12 mouse cellular contexts compared by ENCODE assay signal in genomic region chr11:76278960-76279852, GRCm38 (mm10). TPM values are rescaled to one million over a fixed set of nuclear protein-coding genes. Genes with fewer than 3 reads are reported as not detected.
A peak's percentile ranks its signal among the peaks of the same experiment; 100 is the strongest.
DNase-seq lines count a peak whose midpoint lies in the region; ATAC-seq and TF ChIP-seq lines count a peak whose summit lies in the region.
"Had no signal": no experiment of that assay in that cellular context is flagged by ENCODE, and none has a peak within 500 bp of the region (broad histone marks: within the 10 kb centered on the region; RNA-seq: fewer than 3 reads in every experiment).

No protein-coding gene starts in this region.

- TF ChIP-seq CTCF in liver, postnatal 0 days (IDR thresholded peaks at IDR 0.05; ENCODE audit: low read depth): no peak

- ATAC-seq in cerebellum, adult (ENCODE audit: insufficient number of reproducible peaks, low FRiP score, low TSS enrichment): peak; percentile 45; the same call in 1 of the 2 replicates
- ATAC-seq in midbrain, embryonic 15.5 days (replicated peaks): no peak
- ATAC-seq in limb, embryonic 12.5 days (ENCODE audit: insufficient number of reproducible peaks, insufficient read depth, low FRiP score, low TSS enrichment, low read depth): no peak
- no peak for ATAC-seq in liver, postnatal 0 days
- ATAC-seq: liver, embryonic 12.5 days had no signal

- no peaks in the 10 kb centered on the region for H3K27me3 ChIP-seq in midbrain, embryonic 10.5 days (ENCODE audit: low read depth, poor library complexity, severe bottlenecking)
- no peaks in the 10 kb centered on the region for H3K27me3 ChIP-seq in midbrain, embryonic 15.5 days (replicated peaks)
- no peaks in the 10 kb centered on the region for H3K27me3 ChIP-seq in limb, embryonic 12.5 days
- no peaks in the 10 kb centered on the region for H3K27me3 ChIP-seq in liver, postnatal 0 days (ENCODE audit: insufficient read depth, low read length)
- H3K27me3 ChIP-seq: liver, embryonic 12.5 days; midbrain, embryonic 12.5 days had no signal

- peaks cover 21% of the 10 kb centered on the region for H3K4me1 ChIP-seq in midbrain, embryonic 10.5 days
- peaks cover 7% of the 10 kb centered on the region for H3K4me1 ChIP-seq in midbrain, embryonic 15.5 days
- peaks cover 28% of the 10 kb centered on the region for H3K4me1 ChIP-seq in limb, embryonic 12.5 days (replicated peaks)
- no peaks in the 10 kb centered on the region for H3K4me1 ChIP-seq in liver, postnatal 0 days (ENCODE audit: insufficient read depth)
- H3K4me1 ChIP-seq: liver, embryonic 12.5 days had no signal

- TF ChIP-seq EP300 in liver, postnatal 0 days (IDR thresholded peaks at IDR 0.05; ENCODE audit: low read depth): no peak

- DNase-seq in cerebellum, adult 9-11 months: no peak
- no peak for DNase-seq in midbrain, embryonic 10.5 days (ENCODE audit: low spot score)
- DNase-seq in adrenal gland, postnatal 10 days: no peak
- DNase-seq in adrenal gland, postnatal 14 days: no peak
- no peak for DNase-seq in liver, postnatal 0 days
- DNase-seq: cerebellum, adult 9-10 months; thymus, postnatal 4 days had no signal

- no peak overlapping the region for H3K4me3 ChIP-seq in midbrain, embryonic 10.5 days
- H3K4me3 ChIP-seq in midbrain, embryonic 15.5 days: no peak overlapping the region
- H3K4me3 ChIP-seq in limb, embryonic 12.5 days (replicated peaks): no peak overlapping the region
- no peak overlapping the region for H3K4me3 ChIP-seq in liver, postnatal 0 days (ENCODE audit: low read depth, low read length)
- H3K4me3 ChIP-seq: liver, embryonic 12.5 days; midbrain, embryonic 12.5 days had no signal

- H3K27ac ChIP-seq in midbrain, embryonic 10.5 days (replicated peaks): peak overlapping the region; percentile 63
- H3K27ac ChIP-seq in midbrain, embryonic 15.5 days: no peak overlapping the region
- peak overlapping the region; percentile 72 for H3K27ac ChIP-seq in limb, embryonic 12.5 days
- H3K27ac ChIP-seq in liver, postnatal 0 days (ENCODE audit: low read depth): no peak overlapping the region
- H3K27ac ChIP-seq: liver, embryonic 12.5 days; midbrain, embryonic 12.5 days had no signal

- H3K9me3 ChIP-seq in midbrain, embryonic 10.5 days (replicated peaks): peaks cover 7% of the 10 kb centered on the region
- no peaks in the 10 kb centered on the region for H3K9me3 ChIP-seq in midbrain, embryonic 15.5 days
- no peaks in the 10 kb centered on the region for H3K9me3 ChIP-seq in limb, embryonic 12.5 days
- no peaks in the 10 kb centered on the region for H3K9me3 ChIP-seq in liver, postnatal 0 days (ENCODE audit: low read length)
- H3K9me3 ChIP-seq: liver, embryonic 12.5 days; midbrain, embryonic 12.5 days had no signal

- H3K9ac ChIP-seq in midbrain, embryonic 15.5 days: no peak overlapping the region
- no peak overlapping the region for H3K9ac ChIP-seq in limb, embryonic 12.5 days (replicated peaks)
- no peak overlapping the region for H3K9ac ChIP-seq in liver, postnatal 0 days (replicated peaks)
- H3K9ac ChIP-seq: liver, embryonic 12.5 days; midbrain, embryonic 12.5 days had no signal

- no peak overlapping the region for H3K4me2 ChIP-seq in midbrain, embryonic 15.5 days
- no peak overlapping the region for H3K4me2 ChIP-seq in limb, embryonic 12.5 days
- no peak overlapping the region for H3K4me2 ChIP-seq in liver, postnatal 0 days (ENCODE audit: low read depth, low read length)
- H3K4me2 ChIP-seq: liver, embryonic 12.5 days; midbrain, embryonic 12.5 days had no signal

- H3K36me3 ChIP-seq in midbrain, embryonic 10.5 days: peaks cover 34% of the 10 kb centered on the region
- no peaks in the 10 kb centered on the region for H3K36me3 ChIP-seq in midbrain, embryonic 15.5 days (replicated peaks)
- H3K36me3 ChIP-seq in limb, embryonic 12.5 days: peaks cover 16% of the 10 kb centered on the region
- no peaks in the 10 kb centered on the region for H3K36me3 ChIP-seq in liver, postnatal 0 days (replicated peaks; ENCODE audit: insufficient read depth, low read length)
- H3K36me3 ChIP-seq: liver, embryonic 12.5 days had no signal

- 63% methylated on average over 14 of the region's 14 CpGs for WGBS in midbrain, embryonic 10.5 days
- 50% methylated on average over 14 of the region's 14 CpGs for WGBS in midbrain, embryonic 15.5 days
- 51% methylated on average over 14 of the region's 14 CpGs for WGBS in limb, embryonic 12.5 days
- 75% methylated on average over 14 of the region's 14 CpGs for WGBS in liver, postnatal 0 days (ENCODE audit: insufficient replicate concordance)

RNA-seq across cellular contexts. Expression of gene Glod4, which starts 35.7 kb away (rescaled TPM):
- polyA plus RNA-seq in midbrain, embryonic 10.5 days (2016; fragmentation: Nextera tagmentation; extraction: Ambion mirVana): 130 and 135 TPM in 2 replicates
- polyA plus RNA-seq in midbrain, embryonic 15.5 days (2015; fragmentation: Nextera tagmentation; extraction: Ambion mirVana): 121 and 123 TPM in 2 replicates
- 125 and 136 TPM in 2 replicates for polyA plus RNA-seq in limb, embryonic 12.5 days (2016; fragmentation: Nextera tagmentation; extraction: Ambion mirVana)
- 10 to 100 TPM; 75.4 to 76.8 TPM for total RNA-seq in adrenal gland, postnatal 10 days (2021)
- total RNA-seq in adrenal gland, postnatal 14 days (2021): 75.2 and 79.0 TPM in 2 replicates
- polyA plus RNA-seq in liver, postnatal 0 days (2015; fragmentation: Nextera tagmentation; extraction: Ambion mirVana): 41.8 and 43.6 TPM in 2 replicates

RNA-seq across cellular contexts. Expression of gene Mrm3, which starts 35.7 kb away (rescaled TPM):
- polyA plus RNA-seq in midbrain, embryonic 10.5 days (2016; fragmentation: Nextera tagmentation; extraction: Ambion mirVana): 23.4 and 24.5 TPM in 2 replicates
- 25.8 and 27.0 TPM in 2 replicates for polyA plus RNA-seq in midbrain, embryonic 15.5 days (2015; fragmentation: Nextera tagmentation; extraction: Ambion mirVana)
- 23.0 and 23.9 TPM in 2 replicates for polyA plus RNA-seq in limb, embryonic 12.5 days (2016; fragmentation: Nextera tagmentation; extraction: Ambion mirVana)
- 10 to 100 TPM; 21.9 to 25.4 TPM for total RNA-seq in adrenal gland, postnatal 10 days (2021)
- total RNA-seq in adrenal gland, postnatal 14 days (2021): 23.8 and 25.0 TPM in 2 replicates
- 13.9 and 14.8 TPM in 2 replicates for polyA plus RNA-seq in liver, postnatal 0 days (2015; fragmentation: Nextera tagmentation; extraction: Ambion mirVana)

Comparison
In these comparisons a context has a peak if more than half of its experiments do, and no peak if none do; other contexts are left out.
1. H3K27ac ChIP-seq: peak in midbrain, embryonic 10.5 days (single experiment) and limb, embryonic 12.5 days (single experiment); none in midbrain, embryonic 15.5 days (single experiment) and liver, postnatal 0 days (single experiment).